Mouse (Mus musculus) monocyte, adult 2 months (primary cell): ENCODE results near the gene Ilk.
"Not testable (repeated sequence)": the region's sequence is repeated elsewhere in the genome, so short reads cannot be mapped to it uniquely, and the experiment has no call there.

Source experiments
- DNase-seq, 2 experiments: peaks; one replicate each; pipeline ENCODE4 v3.0.0; 2022; ENCODE audit warnings: low spot score in 2 of 2, low read depth in 1 of 2

Ilk gene

DNA sequence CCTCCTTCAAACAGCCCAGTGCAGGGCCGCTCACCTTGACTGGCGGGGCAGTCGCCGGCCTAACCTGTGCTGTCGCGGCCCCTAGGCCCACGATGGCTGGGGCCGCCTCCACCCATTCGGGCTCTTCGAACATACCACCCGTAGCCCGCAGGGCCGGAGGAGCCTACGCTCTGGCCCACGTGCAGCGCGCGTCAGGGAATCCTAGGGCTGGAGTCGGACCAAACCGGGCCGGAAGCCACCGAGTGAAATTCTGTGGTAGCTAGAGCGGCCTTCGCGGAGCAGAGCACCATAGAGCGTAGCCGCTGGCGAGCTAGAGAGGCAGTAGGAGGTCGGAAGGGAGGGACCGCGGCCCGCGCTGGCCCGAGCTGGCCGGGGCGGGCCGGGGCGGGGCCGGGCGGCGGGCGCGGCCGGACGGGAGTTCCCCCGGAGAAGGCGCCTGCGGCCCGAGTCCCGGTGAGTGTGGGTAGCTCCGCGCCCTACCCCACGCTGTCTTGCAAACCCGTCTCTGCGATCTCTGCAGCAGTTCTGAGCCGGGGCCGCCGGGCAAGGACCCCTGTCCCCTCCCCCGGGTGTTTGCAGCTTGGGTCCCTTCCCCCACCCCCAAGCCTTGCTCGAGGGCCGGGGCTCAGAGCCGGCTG is at the start of gene Ilk:
Ilk (plus strand) TSS at position 329 of the 638 bp plus-strand sequence.
- peak; percentile 71 to 82 for DNase-seq

DNA sequence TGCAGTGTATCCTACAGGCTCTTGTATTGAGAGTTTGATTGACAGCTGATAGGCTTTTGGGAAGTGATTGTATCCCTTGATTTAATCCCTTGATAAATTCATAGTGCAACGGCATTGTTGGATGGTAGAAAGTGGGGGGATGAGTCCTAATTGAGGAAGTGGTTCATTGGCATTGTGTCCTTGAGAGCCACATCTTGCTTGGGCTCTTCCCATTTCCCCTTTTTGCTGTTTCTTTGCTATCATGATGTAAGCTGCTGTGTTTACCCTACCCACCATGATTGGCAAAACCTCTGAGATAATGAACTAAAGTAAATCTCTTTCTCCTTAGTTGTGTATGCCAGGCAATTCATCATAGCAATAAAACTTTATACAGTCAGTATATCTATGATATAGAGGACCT is 45.5 kb upstream of the Ilk start:
- no peak for DNase-seq

DNA sequence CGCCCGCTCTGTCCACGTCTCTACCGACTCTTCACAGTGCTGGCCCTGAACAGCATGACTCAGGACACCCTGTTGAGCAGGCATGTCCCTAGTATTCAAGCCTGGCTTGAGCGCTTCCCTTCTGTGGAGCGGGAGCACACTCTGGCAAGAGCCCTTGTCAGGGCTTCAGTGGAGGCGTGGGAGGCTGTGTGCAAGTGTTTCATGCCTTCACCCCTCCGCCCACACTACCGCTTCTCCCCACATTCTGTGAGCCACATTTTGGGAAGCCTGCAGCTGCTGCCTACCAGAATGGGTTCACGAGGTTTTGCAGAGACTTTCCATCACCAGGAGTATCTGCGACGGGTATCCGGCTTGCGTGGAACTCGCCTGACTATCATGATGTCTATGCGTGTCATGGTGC is 33.2 kb upstream of the Ilk start:
- DNase-seq, result no peak

DNA sequence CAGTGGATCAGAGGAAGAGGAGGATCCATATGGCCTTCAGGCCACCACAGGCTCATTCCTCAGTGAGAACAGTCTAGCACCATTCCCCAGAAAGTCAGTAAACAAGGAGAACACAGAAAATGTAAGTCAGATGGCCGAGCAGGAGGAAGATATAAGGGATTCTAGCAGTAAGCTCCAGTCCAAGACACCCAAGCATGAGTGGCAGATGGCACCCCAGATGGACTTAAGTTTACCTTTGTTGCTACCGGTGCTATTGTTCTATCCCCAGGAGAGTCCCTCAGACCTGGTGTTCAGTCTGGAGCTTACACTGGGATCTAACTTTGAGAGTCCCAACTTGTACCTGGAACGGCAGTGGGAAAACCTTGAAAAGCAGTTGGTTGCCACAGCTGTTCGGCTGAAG is 32.6 kb upstream of the Ilk start:
- no peak for DNase-seq

DNA sequence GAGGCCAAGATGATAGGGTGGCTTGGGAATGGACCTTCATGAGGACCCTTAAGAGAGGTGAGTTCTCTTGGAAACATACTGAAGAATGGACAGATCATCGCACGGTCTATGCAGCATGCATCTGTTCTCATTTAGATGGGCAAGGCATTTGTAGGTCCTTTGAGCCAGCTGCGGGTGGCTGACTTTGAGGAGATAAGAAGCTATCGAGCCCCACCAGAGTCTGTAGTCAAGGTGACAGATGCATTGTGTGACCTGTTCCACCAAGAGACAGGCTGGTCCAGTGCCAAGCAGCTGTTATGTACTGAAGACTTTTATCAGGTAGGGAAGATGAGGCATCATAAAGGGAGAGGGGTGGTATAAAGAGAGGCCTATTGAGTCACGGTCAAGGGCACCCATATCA is 27.7 kb upstream of the Ilk start:
- no peak for DNase-seq

DNA sequence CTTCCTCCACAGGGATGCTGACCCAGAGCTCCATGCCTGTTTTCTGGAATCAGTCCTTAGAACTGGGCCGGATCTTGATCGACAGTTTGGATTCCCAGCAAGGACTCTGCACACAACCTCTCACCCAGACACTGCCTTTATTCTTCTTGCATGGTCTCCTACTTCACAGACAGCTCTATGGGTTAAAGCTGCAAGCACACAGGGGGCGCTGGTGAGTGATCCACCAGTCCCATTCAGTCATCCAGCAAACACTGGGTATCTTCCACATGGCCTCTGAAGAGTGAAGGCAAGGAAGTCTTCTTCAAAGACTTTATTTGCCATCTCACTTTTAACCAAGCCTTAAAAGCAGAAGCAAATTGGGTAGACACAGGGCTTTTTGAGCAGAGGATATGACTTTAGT is 21.0 kb upstream of the Ilk start:
- DNase-seq, result no peak

DNA sequence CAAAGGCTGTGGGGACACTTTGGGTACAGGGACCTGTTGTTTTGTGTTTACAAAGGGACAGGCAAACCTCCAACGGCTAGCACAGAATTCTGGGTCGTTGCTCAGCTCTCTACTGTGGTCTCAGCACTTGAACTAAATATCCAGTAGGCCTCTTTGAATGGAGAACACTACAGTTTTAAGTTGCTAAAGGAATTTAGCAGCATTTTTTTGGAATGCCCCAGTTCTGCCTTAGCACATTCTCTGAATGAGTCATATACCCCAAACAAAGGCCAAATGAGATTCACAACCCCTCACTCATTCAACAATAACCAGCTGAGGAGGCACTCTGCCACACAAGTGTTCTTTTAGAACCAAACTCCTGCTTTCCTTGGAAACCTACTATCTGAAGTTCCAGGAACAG is 14.5 kb upstream of the Ilk start:
- no peak for DNase-seq

DNA sequence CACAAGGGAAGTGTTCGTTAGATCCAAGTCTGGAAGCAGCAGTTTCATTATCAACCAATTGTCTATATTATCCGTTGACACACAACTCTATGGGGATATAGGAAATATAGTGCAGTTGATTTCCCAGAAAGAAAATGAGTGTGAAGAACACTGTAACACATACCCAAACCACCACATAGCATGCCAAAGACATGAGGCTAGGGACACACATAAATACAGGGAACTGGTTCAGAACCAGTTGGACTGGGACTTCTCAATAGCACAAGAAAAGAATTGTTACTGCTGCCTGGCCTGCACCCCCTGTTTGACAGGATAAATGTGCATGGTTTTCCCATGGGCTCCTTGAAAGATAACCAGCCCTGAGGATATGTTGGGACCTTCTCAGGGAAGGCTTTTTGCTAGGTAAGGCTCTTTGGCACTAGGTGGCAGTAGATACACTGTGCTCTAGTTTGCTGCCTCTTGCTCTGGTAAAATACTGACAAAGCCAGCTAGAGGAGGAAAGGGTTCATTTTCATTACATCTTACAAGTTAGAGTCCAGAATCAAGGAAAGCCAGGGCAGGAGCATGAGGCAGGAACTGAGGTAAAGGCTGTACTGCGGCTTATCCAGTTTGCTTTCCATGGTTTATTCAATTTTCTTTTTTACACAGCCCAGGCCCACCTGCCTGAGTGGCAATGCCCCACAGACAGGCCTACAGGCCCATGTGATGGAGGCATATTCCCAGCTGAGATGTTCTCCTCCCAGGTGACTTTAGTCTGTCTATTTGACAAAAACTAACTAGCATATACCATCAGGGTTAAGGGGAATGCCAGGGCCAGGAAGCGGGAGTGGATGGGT is 10.0 kb upstream of the Ilk start:
- DNase-seq, result no peak

DNA sequence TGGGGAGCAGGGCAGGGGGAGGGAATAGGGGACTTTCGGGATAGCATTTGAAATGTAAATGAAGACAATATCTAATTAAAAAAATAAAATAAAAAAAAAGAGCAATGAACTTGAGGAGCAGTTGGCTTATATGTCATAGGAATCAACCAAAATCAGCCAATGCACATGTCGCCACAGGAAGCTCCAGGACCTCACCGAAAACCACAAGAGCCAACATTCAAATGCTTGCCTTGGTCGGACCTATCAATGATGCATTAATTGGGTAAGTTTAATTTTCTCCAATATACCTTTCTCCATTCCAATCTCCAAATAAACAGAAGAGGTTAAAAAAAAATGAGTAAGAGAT is 9.4 kb upstream of the Ilk start:
- no peak for DNase-seq

DNA sequence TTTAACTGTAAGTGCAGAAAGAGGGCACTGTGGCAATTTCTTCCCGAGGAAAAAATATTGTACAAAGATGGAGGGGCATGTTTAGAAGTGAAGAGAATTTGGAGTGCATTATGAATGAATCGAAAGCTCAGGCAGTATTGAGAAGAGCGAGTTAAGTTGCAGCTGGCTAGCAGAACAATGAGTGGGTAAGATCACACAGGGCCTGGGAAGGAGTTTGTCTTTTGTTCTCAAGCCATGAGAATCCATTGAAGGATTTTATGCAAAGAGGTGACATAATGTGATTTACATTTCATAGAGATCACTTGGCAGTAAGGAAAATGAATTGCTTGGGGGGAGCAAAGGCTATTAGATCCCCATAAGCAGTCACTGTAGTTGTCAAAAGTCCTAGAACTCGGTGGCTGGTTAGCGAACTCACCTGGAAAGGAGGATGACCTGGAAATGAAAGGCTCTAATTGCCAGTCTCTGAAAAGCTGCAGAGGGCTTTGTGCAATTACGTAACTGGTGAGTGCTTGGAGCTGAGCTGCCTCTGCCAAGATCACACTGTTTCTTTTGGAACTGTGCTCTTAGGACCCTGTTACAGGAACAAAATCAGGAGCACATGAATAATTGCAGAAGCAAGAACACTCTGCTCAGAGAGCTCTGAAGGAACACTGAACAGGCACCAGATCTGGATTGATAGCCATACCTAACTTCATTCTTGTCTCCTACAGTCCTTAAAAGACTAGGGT is 7.5 kb upstream of the Ilk start:
- no peak for DNase-seq

DNA sequence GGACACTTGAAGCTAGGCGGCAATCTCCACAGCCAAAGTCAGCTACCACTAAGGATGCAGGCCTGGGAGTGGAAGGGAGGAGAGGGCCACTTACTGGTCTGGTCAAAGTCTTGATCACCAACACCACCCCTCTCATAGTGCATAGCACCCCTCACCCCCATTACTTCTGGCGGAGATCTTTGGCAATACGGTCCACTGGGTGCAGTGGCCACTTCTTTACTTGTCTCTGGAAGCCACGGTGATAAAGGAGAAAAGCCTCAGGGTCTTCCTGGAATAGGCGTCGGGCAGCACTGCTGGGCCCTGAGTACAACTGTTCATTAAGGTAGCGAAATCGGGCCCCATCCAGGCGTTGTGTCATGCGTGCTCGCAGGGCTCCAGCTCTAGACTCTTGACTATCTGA is 2.6 kb upstream of the Ilk start:
- no peak for DNase-seq

DNA sequence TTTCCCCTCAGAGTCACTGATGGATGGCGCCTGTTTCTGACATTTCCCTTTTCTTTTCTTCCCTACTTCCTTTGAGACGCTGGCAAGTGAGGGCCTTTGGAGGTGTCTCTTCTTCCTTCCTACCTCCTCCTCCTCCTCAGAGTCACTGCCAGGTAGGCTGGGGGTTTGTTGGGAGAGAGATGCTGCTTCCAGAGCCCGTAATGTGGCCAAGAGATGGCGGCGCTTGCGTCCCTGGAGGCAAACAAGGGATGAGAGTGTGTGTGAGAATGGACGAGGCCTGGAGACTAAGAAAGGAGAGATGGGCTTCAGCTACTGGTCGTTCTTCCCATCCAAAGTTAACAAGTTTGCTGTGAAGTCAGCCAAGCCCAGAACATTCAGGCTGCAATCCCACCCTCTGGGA is 1.6 kb upstream of the Ilk start:
- DNase-seq, result no peak

DNA sequence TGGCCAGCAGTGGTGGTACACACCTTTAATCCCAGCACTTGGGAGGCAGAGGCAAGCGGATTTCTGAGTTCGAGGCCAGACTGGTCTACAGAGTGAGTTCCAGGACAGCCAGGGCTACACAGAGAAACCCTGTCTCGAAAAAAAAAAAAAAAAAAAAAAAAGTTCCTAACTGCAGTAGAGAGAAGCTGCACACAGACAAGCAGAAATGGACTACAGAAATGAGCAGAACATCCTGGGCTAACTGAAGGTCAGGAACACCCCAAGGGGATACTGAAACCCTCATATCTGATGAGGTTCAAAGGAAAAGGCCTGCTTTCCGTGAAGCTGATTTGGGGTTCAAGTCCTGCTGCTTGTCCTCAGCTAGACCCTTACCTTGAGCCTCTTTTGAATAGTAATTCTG is 928 bp upstream of the Ilk start:
- not testable (repeated sequence) for DNase-seq

DNA sequence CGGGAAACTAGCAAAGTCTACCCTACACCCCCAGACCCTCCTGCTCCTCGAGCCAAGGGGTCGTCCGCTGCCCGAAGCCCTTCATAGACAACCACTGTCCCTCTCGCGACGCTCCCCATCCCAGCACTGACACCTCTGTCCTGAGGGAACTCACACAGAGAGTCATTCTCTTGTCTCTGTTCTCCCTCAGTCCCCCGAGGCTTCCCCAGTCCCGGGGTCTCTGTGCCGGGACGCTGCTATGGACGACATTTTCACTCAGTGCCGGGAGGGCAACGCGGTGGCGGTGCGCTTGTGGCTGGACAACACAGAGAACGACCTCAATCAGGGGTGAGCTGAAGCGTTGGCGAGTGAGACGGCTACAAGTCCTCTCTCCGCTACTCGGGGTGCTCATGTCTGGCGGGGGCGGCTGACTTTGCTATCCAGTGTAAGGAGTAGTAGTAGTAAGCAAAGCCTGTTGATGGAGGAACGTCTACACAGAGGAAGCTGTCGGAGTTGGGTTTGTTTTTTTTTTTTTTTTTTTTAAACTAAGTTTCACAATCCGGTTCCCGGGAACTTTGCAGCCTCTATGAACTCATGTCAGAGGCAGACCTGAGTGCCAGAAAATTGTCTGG is 624 bp downstream of the Ilk start, which contains the start of gene Rrp8:
Rrp8 (minus strand) TSS at position 475 of the 611 bp plus-strand sequence.
- no peak for DNase-seq

DNA sequence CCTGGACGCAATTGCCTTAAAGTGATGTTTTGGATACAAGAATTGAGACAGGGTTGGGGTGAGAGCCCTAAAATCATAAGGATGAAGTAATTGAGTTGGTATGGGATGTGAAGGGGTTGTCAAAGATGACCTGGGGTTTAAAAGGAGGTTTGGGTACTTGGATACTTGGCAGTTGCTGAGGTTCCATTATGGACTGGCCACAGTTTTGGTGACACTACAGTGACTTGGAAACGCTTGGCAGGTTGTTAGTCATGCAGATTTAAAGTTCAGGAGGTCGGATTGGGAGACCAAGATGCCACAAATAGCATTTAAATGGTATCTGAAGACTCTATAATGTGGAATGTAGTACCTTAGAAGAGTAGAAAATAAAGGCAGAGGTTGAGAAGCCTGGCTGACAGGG is 1.3 kb downstream of the Ilk start:
- DNase-seq, result no peak

DNA sequence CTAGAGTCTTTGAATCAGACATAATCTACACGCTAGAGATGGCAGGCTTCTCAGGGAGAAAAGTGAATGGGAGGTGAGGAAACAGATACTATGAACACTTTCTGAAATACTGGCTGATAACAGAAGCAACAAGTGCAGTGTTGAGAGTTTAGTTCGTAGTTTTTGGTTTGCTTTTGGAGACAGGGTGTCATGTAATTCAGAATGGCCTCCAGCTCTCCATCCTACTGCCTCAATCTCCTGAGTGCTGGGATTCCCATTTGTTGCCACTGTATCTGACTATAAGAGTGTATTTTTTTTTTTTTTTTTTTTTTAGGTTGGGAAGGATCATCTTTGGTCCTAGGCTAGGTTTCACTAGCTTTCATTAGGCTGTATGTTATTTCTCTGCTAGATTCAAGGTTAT is 1.9 kb downstream of the Ilk start:
- no peak for DNase-seq

DNA sequence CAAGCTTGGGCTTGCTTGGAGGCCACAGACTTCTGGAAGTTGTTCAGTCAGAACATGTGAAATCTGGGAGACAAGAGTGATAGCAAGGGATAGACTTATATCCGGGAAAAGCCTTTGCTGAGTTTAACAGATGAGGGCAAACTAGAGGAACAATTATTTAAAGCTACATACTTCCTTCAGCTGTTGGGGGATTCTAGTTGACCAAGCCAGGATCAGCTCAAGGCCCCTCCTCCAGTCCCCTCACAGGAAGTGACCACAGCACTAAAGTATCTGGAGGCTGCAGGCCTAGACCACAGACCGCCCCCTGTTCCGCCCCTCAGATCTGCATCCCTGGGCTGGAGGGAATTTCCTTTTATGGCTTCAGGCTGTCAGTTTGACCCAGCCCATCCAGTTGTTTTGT is 2.6 kb downstream of the Ilk start:
- no peak for DNase-seq

DNA sequence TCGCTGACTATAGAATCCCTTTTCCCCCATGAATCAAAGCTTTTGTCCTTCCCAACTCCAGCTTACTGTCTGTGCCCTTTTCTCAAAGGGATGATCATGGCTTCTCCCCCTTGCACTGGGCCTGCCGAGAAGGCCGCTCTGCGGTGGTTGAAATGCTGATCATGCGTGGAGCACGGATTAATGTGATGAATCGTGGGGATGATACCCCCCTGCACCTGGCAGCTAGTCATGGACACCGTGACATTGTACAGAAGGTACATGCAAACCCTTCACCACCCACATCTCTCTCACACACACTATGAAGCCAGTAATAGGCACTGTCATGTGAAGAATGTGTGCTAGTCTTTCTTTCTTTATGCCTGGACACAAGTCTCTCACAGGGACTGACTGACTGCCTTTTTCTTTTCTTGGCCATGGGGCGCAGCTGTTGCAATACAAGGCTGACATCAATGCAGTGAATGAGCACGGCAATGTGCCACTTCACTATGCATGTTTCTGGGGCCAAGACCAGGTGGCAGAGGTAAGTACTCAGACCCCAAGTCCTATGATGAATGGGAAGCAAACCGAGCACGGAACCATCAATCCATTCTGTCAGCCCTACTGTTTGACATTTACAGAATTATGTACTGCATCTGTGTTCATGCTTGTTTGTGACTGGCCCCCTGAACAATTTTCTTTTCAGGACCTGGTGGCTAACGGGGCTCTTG is 3.9 kb downstream of the Ilk start:
- DNase-seq, result no peak

DNA sequence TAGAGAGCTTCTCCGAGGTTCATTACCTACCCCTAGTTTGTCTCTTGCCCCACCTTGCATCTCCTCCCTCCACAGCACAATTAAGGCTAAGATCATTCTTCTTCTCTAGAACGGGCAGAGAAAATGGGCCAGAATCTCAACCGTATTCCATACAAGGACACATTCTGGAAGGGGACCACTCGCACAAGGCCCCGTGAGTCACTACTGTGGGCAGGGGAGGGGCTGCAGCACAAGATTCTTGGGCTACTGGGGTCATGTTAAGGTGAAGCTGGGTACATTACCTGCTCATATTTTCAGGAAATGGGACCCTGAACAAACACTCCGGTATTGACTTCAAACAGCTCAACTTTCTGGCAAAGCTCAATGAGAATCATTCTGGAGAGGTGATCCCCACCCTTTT is 4.5 kb downstream of the Ilk start:
- no peak for DNase-seq

DNA sequence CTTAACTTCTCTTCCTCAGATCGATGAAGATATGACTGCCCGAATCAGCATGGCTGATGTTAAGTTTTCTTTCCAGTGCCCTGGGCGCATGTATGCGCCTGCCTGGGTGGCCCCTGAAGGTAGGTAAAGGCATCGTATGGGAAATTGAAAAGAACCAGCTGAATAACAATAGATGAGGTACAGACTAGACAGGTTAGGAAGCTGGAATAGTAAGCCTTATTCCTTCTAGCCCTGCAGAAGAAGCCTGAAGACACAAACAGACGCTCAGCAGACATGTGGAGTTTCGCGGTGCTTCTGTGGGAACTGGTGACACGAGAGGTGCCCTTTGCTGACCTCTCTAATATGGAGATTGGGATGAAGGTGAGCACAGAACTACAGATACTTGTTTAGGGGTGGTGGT is 5.6 kb downstream of the Ilk start:
- DNase-seq, result no peak

DNA sequence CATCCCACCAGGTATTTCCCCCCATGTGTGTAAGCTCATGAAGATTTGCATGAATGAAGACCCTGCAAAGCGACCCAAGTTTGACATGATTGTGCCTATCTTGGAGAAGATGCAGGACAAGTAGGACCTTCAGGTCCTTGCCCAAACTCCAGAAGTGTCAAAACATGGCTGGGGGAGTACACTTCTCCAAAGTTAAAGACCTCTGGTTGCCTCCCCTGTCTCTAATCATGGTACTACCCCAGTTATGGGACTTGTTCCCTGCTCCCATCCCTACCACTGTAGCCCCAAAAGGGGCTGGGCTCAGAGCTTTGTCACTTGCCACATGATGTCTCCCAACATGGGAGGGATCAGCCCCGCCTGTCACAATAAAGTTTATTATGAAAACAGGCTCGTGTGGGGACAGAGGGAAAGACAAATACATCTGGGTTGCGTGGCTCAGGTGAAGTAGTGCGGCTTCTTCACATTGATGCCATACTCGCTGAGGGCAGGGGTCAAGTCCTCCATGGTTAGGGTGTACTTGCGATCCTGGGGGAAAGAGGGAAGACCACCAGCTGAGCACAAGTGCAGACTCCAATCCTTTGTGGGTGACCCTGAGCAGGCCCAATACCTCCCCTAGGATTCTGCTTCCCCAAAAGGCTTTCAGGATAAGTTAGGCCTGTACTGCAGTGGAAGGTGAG is 6.3 kb downstream of the Ilk start:
- DNase-seq, result not testable (repeated sequence)
